Mouse (Mus musculus) forebrain, embryonic 10.5 days (tissue): ENCODE data around the gene Csmd2. TPM values are rescaled to one million over a fixed set of nuclear protein-coding genes. Genes with fewer than 3 reads are reported as not detected.

ENCODE experiments used
- DNase-seq: peaks from one replicate; pipeline ENCODE4 v3.0.0-alpha.2; 2017; ENCODE audit warnings: low spot score; ENCODE audit errors: extremely low spot score
- H3K27ac ChIP-seq: fragments of 300-500 bp; sonication (generic); 2 replicates; pipeline ENCODE4 v1.5.1; 2016; ENCODE audit warnings: mild to moderate bottlenecking
- H3K27me3 ChIP-seq: fragments of 300-500 bp; sonication (generic); 2 replicates; pipeline ENCODE4 v1.6.1; 2016; ENCODE audit warnings: mild to moderate bottlenecking; ENCODE audit not compliant: poor library complexity, severe bottlenecking
- H3K36me3 ChIP-seq: fragments of 300-500 bp; sonication (generic); replicated peaks from 2 replicates; pipeline ENCODE4 v1.6.1; 2016; ENCODE audit warnings: mild to moderate bottlenecking, moderate library complexity
- H3K4me1 ChIP-seq: fragments of 300-500 bp; sonication (generic); 2 replicates; pipeline ENCODE4 v1.6.1; 2016
- H3K4me3 ChIP-seq: fragments of 300-500 bp; sonication (generic); 2 replicates; pipeline ENCODE4 v1.5.1; 2016; ENCODE audit warnings: mild to moderate bottlenecking, moderate library complexity
- H3K9me3 ChIP-seq: fragments of 300-500 bp; sonication (generic); 2 replicates; pipeline ENCODE4 v1.6.1; 2016; ENCODE audit warnings: mild to moderate bottlenecking, moderate library complexity
- WGBS: fragments of 180-500 bp; shearing (Covaris S2); methylation state at CpG from one replicate; pipeline ENCODE4 v1.1.7; 2016; 5-methylcytosine and 5-hydroxymethylcytosine counted together
- polyA plus RNA-seq: library from polyadenylated mRNA; unstranded; fragments of >200 nt; fragmentation: Nextera tagmentation; extraction: Ambion mirVana; gene quantifications from 2 replicates; pipeline ENCODE4 v1.2.1, GENCODE M21; 2016

Csmd2 gene
- polyA plus RNA-seq, 1 experiment from 2014 or later = 0.40 TPM

- 90% methylated on average over 5 of the region's 5 CpGs for WGBS
- Histone ChIP-seq H3K4me1 (peaks cover 28% of the 10 kb centered on the region), H3K9me3 (no peaks in the 10 kb centered on the region), H3K4me3 (no peak overlapping the region), H3K36me3 (no peaks in the 10 kb centered on the region), H3K27me3 (no peaks in the 10 kb centered on the region), H3K27ac (no peak overlapping the region)
- DNase-seq = no peak
Measured at GRCm38 (mm10) chr4:128396616-128397015, 409.0 kb downstream of the Csmd2 start.

- DNase-seq = no peak
- Histone ChIP-seq H3K27me3 (no peaks in the 10 kb centered on the region), H3K4me3 (no peak overlapping the region), H3K36me3 (no peaks in the 10 kb centered on the region), H3K4me1 (peaks cover 16% of the 10 kb centered on the region), H3K9me3 (no peaks in the 10 kb centered on the region), H3K27ac (no peak overlapping the region)
- WGBS = 78% methylated on average over 7 of the region's 7 CpGs
Measured at GRCm38 (mm10) chr4:128397804-128398203, 410.1 kb downstream of the Csmd2 start.

GRCm38 (mm10) chr4:128398948-128399347, 411.3 kb downstream of the Csmd2 start:
- Histone ChIP-seq H3K4me3 (no peak overlapping the region), H3K36me3 (no peaks in the 10 kb centered on the region), H3K27me3 (no peaks in the 10 kb centered on the region), H3K4me1 (peaks cover 13% of the 10 kb centered on the region), H3K27ac (no peak overlapping the region), H3K9me3 (no peaks in the 10 kb centered on the region)
- WGBS = 83% methylated on average over 7 of the region's 7 CpGs
- no peak for DNase-seq

GRCm38 (mm10) chr4:128400016-128400415, 412.4 kb downstream of the Csmd2 start:
- H3K36me3 ChIP-seq = no peaks in the 10 kb centered on the region
- no peaks in the 10 kb centered on the region for H3K27me3 ChIP-seq
- WGBS = 86% methylated on average over 6 of the region's 6 CpGs

GRCm38 (mm10) chr4:128401591-128401990, 413.9 kb downstream of the Csmd2 start:
- Histone ChIP-seq H3K27ac (no peak overlapping the region), H3K9me3 (peaks cover 4% of the 10 kb centered on the region), H3K4me1 (peaks cover 13% of the 10 kb centered on the region), H3K4me3 (no peak overlapping the region), H3K27me3 (no peaks in the 10 kb centered on the region), H3K36me3 (0 out of 2 replicates have a peak, but pooled peaks cover 2% of the 10 kb centered on the region)
- WGBS = 71% methylated on average over 3 of the region's 3 CpGs
- no peak for DNase-seq

More at GRCm38 (mm10) chr4:128400016-128400415, 412.4 kb downstream of the Csmd2 start:
- no peak for DNase-seq
- H3K4me3 ChIP-seq = no peak overlapping the region
- H3K4me1 ChIP-seq = peaks cover 13% of the 10 kb centered on the region
- H3K9me3 ChIP-seq = no peaks in the 10 kb centered on the region
- no peak overlapping the region for H3K27ac ChIP-seq

- Histone ChIP-seq H3K9me3 (peaks cover 4% of the 10 kb centered on the region), H3K4me1 (peaks cover 4% of the 10 kb centered on the region)
- 80% methylated on average over 1 of the region's 1 CpGs for WGBS
Measured at GRCm38 (mm10) chr4:128402706-128403105, 415.0 kb downstream of the Csmd2 start.

GRCm38 (mm10) chr4:128405576-128405975, 417.9 kb downstream of the Csmd2 start:
- H3K4me1 ChIP-seq = no peaks in the 10 kb centered on the region
- no peak for DNase-seq
- no peak overlapping the region for H3K4me3 ChIP-seq
- no peaks in the 10 kb centered on the region for H3K27me3 ChIP-seq
- 92% methylated on average over 3 of the region's 3 CpGs for WGBS
- peaks cover 4% of the 10 kb centered on the region for H3K9me3 ChIP-seq
- 0 out of 2 replicates have a peak, but pooled peaks cover 2% of the 10 kb centered on the region for H3K36me3 ChIP-seq
- H3K27ac ChIP-seq = no peak overlapping the region

More at GRCm38 (mm10) chr4:128402706-128403105, 415.0 kb downstream of the Csmd2 start:
- Histone ChIP-seq H3K27ac (no peak overlapping the region), H3K27me3 (no peaks in the 10 kb centered on the region), H3K4me3 (no peak overlapping the region), H3K36me3 (0 out of 2 replicates have a peak, but pooled peaks cover 2% of the 10 kb centered on the region)
- no peak for DNase-seq

GRCm38 (mm10) chr4:128407084-128407845, 419.6 kb downstream of the Csmd2 start:
- Histone ChIP-seq H3K27me3 (no peaks in the 10 kb centered on the region), H3K4me3 (no peak overlapping the region), H3K36me3 (0 out of 2 replicates have a peak, but pooled peaks cover 2% of the 10 kb centered on the region), H3K9me3 (peaks cover 4% of the 10 kb centered on the region), H3K4me1 (no peaks in the 10 kb centered on the region), H3K27ac (no peak overlapping the region)
- DNase-seq = no peak
- 90% methylated on average over 9 of the region's 9 CpGs for WGBS

- 87% methylated on average over 7 of the region's 7 CpGs for WGBS
- no peak overlapping the region for H3K4me3 ChIP-seq
- H3K36me3 ChIP-seq = no peaks in the 10 kb centered on the region
- peaks cover 9% of the 10 kb centered on the region for H3K4me1 ChIP-seq
- H3K27me3 ChIP-seq = no peaks in the 10 kb centered on the region
- H3K27ac ChIP-seq = no peak overlapping the region
- H3K9me3 ChIP-seq = no peaks in the 10 kb centered on the region
- DNase-seq = no peak
Measured at GRCm38 (mm10) chr4:128411941-128412630, 424.4 kb downstream of the Csmd2 start.

- Histone ChIP-seq H3K4me1 (peaks cover 9% of the 10 kb centered on the region), H3K4me3 (no peak overlapping the region), H3K9me3 (no peaks in the 10 kb centered on the region), H3K36me3 (no peaks in the 10 kb centered on the region), H3K27ac (no peak overlapping the region), H3K27me3 (no peaks in the 10 kb centered on the region)
- WGBS = 92% methylated on average over 2 of the region's 2 CpGs
- DNase-seq = no peak
Measured at GRCm38 (mm10) chr4:128414741-128415140, 427.1 kb downstream of the Csmd2 start.

- Histone ChIP-seq H3K27ac (no peak overlapping the region), H3K36me3 (no peaks in the 10 kb centered on the region), H3K9me3 (no peaks in the 10 kb centered on the region), H3K4me3 (no peak overlapping the region), H3K27me3 (peaks cover 7% of the 10 kb centered on the region), H3K4me1 (peaks cover 40% of the 10 kb centered on the region)
- 89% methylated on average over 7 of the region's 7 CpGs for WGBS
- no peak for DNase-seq
Measured at GRCm38 (mm10) chr4:128419988-128420617, 432.4 kb downstream of the Csmd2 start.

GRCm38 (mm10) chr4:128422486-128422885, 434.8 kb downstream of the Csmd2 start:
- Histone ChIP-seq H3K27ac (peak overlapping the region; percentile 25; the same call in 1 of the 2 replicates), H3K4me3 (no peak overlapping the region), H3K9me3 (no peaks in the 10 kb centered on the region), H3K27me3 (peaks cover 7% of the 10 kb centered on the region), H3K4me1 (peaks cover 40% of the 10 kb centered on the region), H3K36me3 (no peaks in the 10 kb centered on the region)
- no peak for DNase-seq
- 41% methylated on average over 4 of the region's 4 CpGs for WGBS
